ENCODE assay signal across 8 mouse cellular contexts in genomic region chr8:13785764-13786299, GRCm38 (mm10). TPM values are rescaled to one million over a fixed set of nuclear protein-coding genes. Genes with fewer than 3 reads are reported as not detected.
DNase-seq lines count a peak whose midpoint lies in the region; ATAC-seq and TF ChIP-seq lines count a peak whose summit lies in the region.

No protein-coding gene starts in this region.

- H3K4me1 ChIP-seq in bone marrow macrophage, adult 2 months (ENCODE audit: control insufficient read depth, insufficient read depth, low read length) = peaks cover 14% of the 10 kb centered on the region
- peaks cover 3% of the 10 kb centered on the region for H3K4me1 ChIP-seq in embryonic fibroblast, embryonic 13.5 days (ENCODE audit: control insufficient read depth, insufficient read depth, low read length)
- H3K4me1 ChIP-seq in heart, embryonic 10.5 days = peaks cover 13% of the 10 kb centered on the region
- peaks cover 21% of the 10 kb centered on the region for H3K4me1 ChIP-seq in kidney, embryonic 15.5 days

- peak; percentile 78 for TF ChIP-seq CTCF in bone marrow macrophage, adult 2 months (IDR thresholded peaks at IDR 0.05; ENCODE audit: low read depth, low read length)
- peak; percentile 67 for TF ChIP-seq CTCF in embryonic fibroblast, embryonic 13.5 days (IDR thresholded peaks at IDR 0.05; ENCODE audit: borderline replicate concordance, insufficient read depth, low read length)

- H3K27ac ChIP-seq in bone marrow macrophage, adult 2 months (ENCODE audit: insufficient read depth, low read depth, low read length) = peak overlapping the region; percentile 90
- peak overlapping the region; percentile 98 for H3K27ac ChIP-seq in embryonic fibroblast, embryonic 13.5 days (ENCODE audit: insufficient read depth, low read length)
- peak overlapping the region; percentile 100 for H3K27ac ChIP-seq in heart, embryonic 10.5 days
- peak overlapping the region; percentile 98 for H3K27ac ChIP-seq in kidney, embryonic 15.5 days

- H3K4me3 ChIP-seq in bone marrow macrophage, adult 2 months (ENCODE audit: insufficient read depth, low read length) = peak overlapping the region; percentile 84
- H3K4me3 ChIP-seq in embryonic fibroblast, embryonic 13.5 days (ENCODE audit: insufficient read depth, low read length) = peak overlapping the region; percentile 82
- peak overlapping the region; percentile 80 for H3K4me3 ChIP-seq in heart, embryonic 10.5 days
- H3K4me3 ChIP-seq in kidney, embryonic 15.5 days (replicated peaks) = peak overlapping the region; percentile 87

- peak overlapping the region; percentile 89 for H3K9ac ChIP-seq in kidney, embryonic 15.5 days

- no peaks in the 10 kb centered on the region for H3K27me3 ChIP-seq in heart, embryonic 10.5 days (ENCODE audit: insufficient read depth, poor library complexity, severe bottlenecking)
- H3K27me3 ChIP-seq in kidney, embryonic 15.5 days = no peaks in the 10 kb centered on the region

- peak; percentile 99 for DNase-seq in A20 (ENCODE audit: low read depth, low spot score)
- peak; percentile 97 for DNase-seq in heart, embryonic 10.5 days (ENCODE audit: low spot score)
- DNase-seq in liver = peak; percentile 99
- DNase-seq in spleen, postnatal 4 days (ENCODE audit: low spot score in 2 of 2) = peak; percentile 97 to 99

- H3K9me3 ChIP-seq in heart, embryonic 10.5 days = no peaks in the 10 kb centered on the region
- H3K9me3 ChIP-seq in kidney, embryonic 15.5 days (replicated peaks) = no peaks in the 10 kb centered on the region

- peak overlapping the region; percentile 89 for H3K4me2 ChIP-seq in kidney, embryonic 15.5 days

- peaks cover 30% of the 10 kb centered on the region for H3K36me3 ChIP-seq in heart, embryonic 10.5 days
- peaks cover 40% of the 10 kb centered on the region for H3K36me3 ChIP-seq in kidney, embryonic 15.5 days

- WGBS in heart, embryonic 10.5 days = under 1% methylated on average over 39 of the region's 47 CpGs
- under 1% methylated on average over 47 of the region's 47 CpGs for WGBS in kidney, embryonic 15.5 days

- peak; percentile 96 for ATAC-seq in kidney, embryonic 15.5 days (replicated peaks; ENCODE audit: low FRiP score)
- ATAC-seq in monocyte, adult 5-6 weeks (replicated peaks; ENCODE audit: insufficient number of reproducible peaks, low FRiP score, low TSS enrichment, poor library complexity, severe bottlenecking) = peak; percentile 83

- TF ChIP-seq POLR2A in bone marrow macrophage, adult 2 months (IDR thresholded peaks at IDR 0.05; ENCODE audit: borderline replicate concordance, low read depth, low read length) = 0 out of 2 replicates have a peak, but pooled peaks have one; percentile 10
- peak; percentile 58 for TF ChIP-seq POLR2A in embryonic fibroblast, embryonic 13.5 days (IDR thresholded peaks at IDR 0.05; ENCODE audit: low read depth, low read length)

RNA-seq across cellular contexts. Expression of gene Upf3a, which starts 0.4 kb away (rescaled TPM):
- polyA plus RNA-seq in bone marrow macrophage, adult 2 months (2012; ENCODE audit: insufficient read depth, insufficient read length, missing spikeins) = 24.0 and 28.8 TPM in 2 replicates
- polyA plus RNA-seq in embryonic fibroblast, embryonic 13.5 days (2011; ENCODE audit: insufficient read length, low read depth, missing spikeins) = 26.8 and 27.4 TPM in 2 replicates
- 25.7 and 34.1 TPM in 2 replicates for polyA plus RNA-seq in heart, embryonic 10.5 days (2016; fragmentation: Nextera tagmentation; extraction: Ambion mirVana)
- 42.3 and 44.8 TPM in 2 replicates for polyA plus RNA-seq in kidney, embryonic 15.5 days (2015; fragmentation: Nextera tagmentation; extraction: Ambion mirVana)
- total RNA-seq in monocyte, adult 5-6 weeks (2017) = 32.4 to 33.7 TPM (median 32.9 TPM) in 3 replicates

RNA-seq across cellular contexts. Expression of gene Cdc16, which starts 28.4 kb away (rescaled TPM):
- 32.6 and 36.2 TPM in 2 replicates for polyA plus RNA-seq in bone marrow macrophage, adult 2 months (2012; ENCODE audit: insufficient read depth, insufficient read length, missing spikeins)
- polyA plus RNA-seq in embryonic fibroblast, embryonic 13.5 days (2011; ENCODE audit: insufficient read length, low read depth, missing spikeins) = 123 and 140 TPM in 2 replicates
- 160 and 186 TPM in 2 replicates for polyA plus RNA-seq in heart, embryonic 10.5 days (2016; fragmentation: Nextera tagmentation; extraction: Ambion mirVana)
- 178 and 184 TPM in 2 replicates for polyA plus RNA-seq in kidney, embryonic 15.5 days (2015; fragmentation: Nextera tagmentation; extraction: Ambion mirVana)
- total RNA-seq in monocyte, adult 5-6 weeks (2017) = 26.3 to 45.9 TPM (median 30.8 TPM) in 3 replicates

RNA-seq across cellular contexts. Expression of gene AF366264, which starts 52.4 kb away (rescaled TPM):
- not detected in 2 replicates for polyA plus RNA-seq in bone marrow macrophage, adult 2 months (2012; ENCODE audit: insufficient read depth, insufficient read length, missing spikeins)
- not detected in 2 replicates for polyA plus RNA-seq in embryonic fibroblast, embryonic 13.5 days (2011; ENCODE audit: insufficient read length, low read depth, missing spikeins)
- not detected in 2 replicates for polyA plus RNA-seq in heart, embryonic 10.5 days (2016; fragmentation: Nextera tagmentation; extraction: Ambion mirVana)
- not detected in 2 replicates for polyA plus RNA-seq in kidney, embryonic 15.5 days (2015; fragmentation: Nextera tagmentation; extraction: Ambion mirVana)
- total RNA-seq in monocyte, adult 5-6 weeks (2017) = 0.48 TPM in 1 of 3 replicates, not detected in the others

Comparison
In these comparisons a context has a peak if more than half of its experiments do, and no peak if none do; other contexts are left out.
1. Peak in every context shown above with its lines: DNase-seq, ATAC-seq, H3K4me3 ChIP-seq and H3K27ac ChIP-seq.